Comparison of ENCODE assay signal across 22 mouse cellular contexts in genomic region chr3:21645268-21645667, GRCm38 (mm10).
DNase-seq lines count a peak whose midpoint lies in the region; ATAC-seq and TF ChIP-seq lines count a peak whose summit lies in the region.
"Had no signal": no experiment of that assay in that cellular context is flagged by ENCODE, and none has a peak within 500 bp of the region (broad histone marks: within the 10 kb centered on the region; RNA-seq: fewer than 3 reads in every experiment).

No protein-coding gene starts in this region.

- no peak for TF ChIP-seq POLR2A in MEL (IDR thresholded peaks at IDR 0.05; ENCODE audit: control insufficient read depth in 1 of 2, insufficient read depth in 1 of 2, low read depth in 1 of 2, low read length in 2 of 2, poor library complexity in 1 of 2)
- no peak for TF ChIP-seq POLR2A in small intestine, adult 2 months (IDR thresholded peaks at IDR 0.05; ENCODE audit: low read depth, low read length)

- H3K4me2 ChIP-seq in heart, embryonic 13.5 days, result no peak overlapping the region
- H3K4me2 ChIP-seq: embryonic facial prominence, embryonic 15.5 days; hindbrain, embryonic 12.5 days had no signal

- no peak overlapping the region for H3K9ac ChIP-seq in heart, embryonic 13.5 days
- no peak overlapping the region for H3K9ac ChIP-seq in MEL (ENCODE audit: control insufficient read depth, low read depth, low read length, poor library complexity, severe bottlenecking)
- H3K9ac ChIP-seq: embryonic facial prominence, embryonic 15.5 days; hindbrain, embryonic 12.5 days had no signal

- no peak for TF ChIP-seq RAD21 in MEL (IDR thresholded peaks at IDR 0.05; ENCODE audit: low read depth, low read length)

- H3K27ac ChIP-seq in heart, embryonic 13.5 days (replicated peaks), result 0 out of 2 replicates have a peak overlapping the region, but pooled peaks have one; percentile 24
- no peak overlapping the region for H3K27ac ChIP-seq in MEL (ENCODE audit: control insufficient read depth, low read depth, low read length)
- 0 out of 2 replicates have a peak overlapping the region, but pooled peaks have one; percentile 5 for H3K27ac ChIP-seq in small intestine, adult 2 months (ENCODE audit: insufficient read depth, low read depth, low read length)
- H3K27ac ChIP-seq: embryonic facial prominence, embryonic 15.5 days; heart, embryonic 10.5 days; hindbrain, embryonic 12.5 days had no signal

- H3K36me3 ChIP-seq in heart, embryonic 13.5 days, result no peaks in the 10 kb centered on the region
- H3K36me3 ChIP-seq in MEL (ENCODE audit: control insufficient read depth in 1 of 2, insufficient read depth in 2 of 2, low read length in 2 of 2), result peaks cover 0 to 1% of the 10 kb centered on the region in 2 experiments; a peak in 1 of 4 replicates
- H3K36me3 ChIP-seq in small intestine, adult 2 months (ENCODE audit: control insufficient read depth, insufficient read depth, low read length), result no peaks in the 10 kb centered on the region
- H3K36me3 ChIP-seq: embryonic facial prominence, embryonic 15.5 days; heart, embryonic 10.5 days; hindbrain, embryonic 12.5 days had no signal

- H3K27me3 ChIP-seq in heart, embryonic 13.5 days (replicated peaks), result no peaks in the 10 kb centered on the region
- H3K27me3 ChIP-seq in MEL (ENCODE audit: control insufficient read depth in 1 of 2, insufficient read depth in 2 of 2, low read length in 2 of 2), result no peaks in the 10 kb centered on the region
- no peaks in the 10 kb centered on the region for H3K27me3 ChIP-seq in small intestine, adult 2 months (ENCODE audit: control insufficient read depth, insufficient read depth, low read length)
- H3K27me3 ChIP-seq: embryonic facial prominence, embryonic 15.5 days; hindbrain, embryonic 12.5 days had no signal

- H3K4me1 ChIP-seq in heart, embryonic 13.5 days, result peaks cover 7% of the 10 kb centered on the region
- H3K4me1 ChIP-seq in MEL (ENCODE audit: control insufficient read depth in 1 of 2, insufficient read depth in 2 of 2, low read length in 2 of 2), result no peaks in the 10 kb centered on the region
- 0 out of 2 replicates have a peak, but pooled peaks cover under 1% of the 10 kb centered on the region for H3K4me1 ChIP-seq in small intestine, adult 2 months (ENCODE audit: control insufficient read depth, insufficient read depth, insufficient read length, low read length)
- H3K4me1 ChIP-seq: embryonic facial prominence, embryonic 15.5 days; heart, embryonic 10.5 days; hindbrain, embryonic 12.5 days had no signal

- no peak for ATAC-seq in heart, embryonic 13.5 days (ENCODE audit: extremely low read depth, insufficient number of reproducible peaks, low FRiP score, low TSS enrichment)
- ATAC-seq: activated CD4-positive, CD25-positive, alpha-beta regulatory T cell, adult 4 months; inflammation-experienced regulatory T-cells, adult 6 months had no signal

- no peak overlapping the region for H3K4me3 ChIP-seq in heart, embryonic 13.5 days
- H3K4me3 ChIP-seq in MEL (ENCODE audit: control insufficient read depth in 1 of 2, insufficient read depth in 1 of 2, low read depth in 2 of 2, low read length in 2 of 2), result no peak overlapping the region
- no peak overlapping the region for H3K4me3 ChIP-seq in small intestine, adult 2 months (ENCODE audit: low read depth, low read length)
- H3K4me3 ChIP-seq: embryonic facial prominence, embryonic 15.5 days; heart, embryonic 10.5 days; hindbrain, embryonic 12.5 days had no signal

- H3K9me3 ChIP-seq in heart, embryonic 13.5 days, result no peaks in the 10 kb centered on the region
- no peaks in the 10 kb centered on the region for H3K9me3 ChIP-seq in MEL (replicated peaks; ENCODE audit: insufficient read depth, low read length)
- H3K9me3 ChIP-seq: embryonic facial prominence, embryonic 15.5 days; heart, embryonic 10.5 days; hindbrain, embryonic 12.5 days had no signal

- no peak for TF ChIP-seq EP300 in MEL (IDR thresholded peaks at IDR 0.05; ENCODE audit: low read depth in 1 of 2, low read length in 2 of 2)

- 53% methylated on average over 1 of the region's 1 CpGs for WGBS in heart, embryonic 13.5 days
- 14% methylated on average over 1 of the region's 1 CpGs for WGBS in small intestine, adult 2 months

- TF ChIP-seq CTCF in MEL (IDR thresholded peaks at IDR 0.05 in 2 of 3, conservative IDR thresholded peaks at IDR 0.05 in 1 of 3; ENCODE audit: control insufficient read depth in 1 of 3, insufficient read depth in 1 of 3, low read depth in 2 of 3, low read length in 3 of 3, poor library complexity in 1 of 3, severe bottlenecking in 1 of 3), result no peak
- TF ChIP-seq CTCF in small intestine, adult 2 months (IDR thresholded peaks at IDR 0.05; ENCODE audit: extremely low read depth, insufficient read length, insufficient replicate concordance, low read depth, low read length), result no peak

- no peak for DNase-seq in heart, adult 9 months (ENCODE audit: low spot score in 2 of 2)
- DNase-seq in 3T3-L1 (ENCODE audit: low read depth, low spot score) (peak; percentile 6), MEL (ENCODE audit: low read depth, low spot score) (peak; percentile 8)
- no peak for DNase-seq in neural tube, embryonic 10.5 days (ENCODE audit: extremely low spot score, low spot score)
- DNase-seq in adrenal gland, adult 2 months, result no peak
- DNase-seq: adrenal gland, postnatal 25 days; gastrocnemius, postnatal 36 days; heart, postnatal 14 days; kidney, adult 2 months; kidney, postnatal 25 days; left cerebral cortex, postnatal 4 days; liver; midbrain, embryonic 14.5 days; right cerebral cortex, postnatal 14 days; thymus, postnatal 25 days had no signal

- H3K79me2 ChIP-seq in MEL (ENCODE audit: control insufficient read depth, insufficient read depth, low read length, poor library complexity), result no peaks in the 10 kb centered on the region

TF ChIP-seq in MEL, 35 proteins besides CTCF, POLR2A, EP300 and RAD21:
- no peak for TF ChIP-seq BHLHE40 (IDR thresholded peaks at IDR 0.05; ENCODE audit: borderline replicate concordance, low read depth, low read length)
- TF ChIP-seq ZKSCAN1 (IDR thresholded peaks at IDR 0.05; ENCODE audit: low read depth, low read length), result no peak
- TF ChIP-seq E2F4 (IDR thresholded peaks at IDR 0.05; ENCODE audit: borderline replicate concordance, low read depth, low read length), result no peak
- no peak for TF ChIP-seq USF2 (IDR thresholded peaks at IDR 0.05; ENCODE audit: borderline replicate concordance in 1 of 2, insufficient read depth in 1 of 2, low read depth in 1 of 2, low read length in 2 of 2)
- no peak for TF ChIP-seq MAZ (IDR thresholded peaks at IDR 0.05; ENCODE audit: low read depth, low read length)
- TF ChIP-seq POLR2AphosphoS5 (IDR thresholded peaks at IDR 0.05; ENCODE audit: borderline replicate concordance, low read depth, low read length), result no peak
- no peak for TF ChIP-seq ETS1 (IDR thresholded peaks at IDR 0.05; ENCODE audit: low read depth, low read length)
- TF ChIP-seq ZC3H11A (IDR thresholded peaks at IDR 0.05; ENCODE audit: low read depth, low read length), result no peak
- TF ChIP-seq HCFC1 (IDR thresholded peaks at IDR 0.05; ENCODE audit: low read depth, low read length), result no peak
- TF ChIP-seq MYB (IDR thresholded peaks at IDR 0.05; ENCODE audit: low read depth, low read length), result no peak
- TF ChIP-seq NRF1 (IDR thresholded peaks at IDR 0.05; ENCODE audit: insufficient read depth, low read depth, low read length, poor library complexity, severe bottlenecking), result no peak
- TF ChIP-seq UBTF (IDR thresholded peaks at IDR 0.05; ENCODE audit: borderline replicate concordance, insufficient read depth, low read depth, low read length), result no peak
- no peak for TF ChIP-seq TBP (IDR thresholded peaks at IDR 0.05; ENCODE audit: low read depth, low read length)
- no peak for TF ChIP-seq CHD2 (IDR thresholded peaks at IDR 0.05; ENCODE audit: low read length)
- no peak for TF ChIP-seq MXI1 (IDR thresholded peaks at IDR 0.05; ENCODE audit: low read depth, low read length)
- TF ChIP-seq POLR2AphosphoS2 (IDR thresholded peaks at IDR 0.05; ENCODE audit: low read length), result no peak
- no peak for TF ChIP-seq TCF12 (IDR thresholded peaks at IDR 0.05; ENCODE audit: low read depth, low read length)
- no peak for TF ChIP-seq ELF1 (IDR thresholded peaks at IDR 0.05; ENCODE audit: low read depth, low read length)
- TF ChIP-seq GABPA (IDR thresholded peaks at IDR 0.05; ENCODE audit: low read depth, low read length), result no peak
- no peak for TF ChIP-seq TAL1 (IDR thresholded peaks at IDR 0.05; ENCODE audit: low read length)

Comparison
In these comparisons a context has a peak if more than half of its experiments do, and no peak if none do; other contexts are left out.
1. DNase-seq: peak in 3T3-L1 (single experiment) and MEL (single experiment); none in heart, adult 9 months (0 of 2), neural tube, embryonic 10.5 days (single experiment) and adrenal gland, adult 2 months (single experiment).